Mouse (Mus musculus): ENCODE measurements around the gene Anxa10.

Gene Anxa10

GRCm38 (mm10) chr8:62123098-62123497 is at the start of gene Anxa10:
TSS of gene Anxa10 (minus strand) at chr8:62123150.
- DNase-seq = no peak

GRCm38 (mm10) chr8:62132662-62133366 is 9.9 kb upstream of the Anxa10 start:
- no peak for DNase-seq

- no peak for DNase-seq
Observed at GRCm38 (mm10) chr8:62097213-62097612, 25.7 kb downstream of the Anxa10 start.

GRCm38 (mm10) chr8:62081804-62082203 is 41.1 kb downstream of the Anxa10 start:
- no peak for DNase-seq

GRCm38 (mm10) chr8:62080195-62080802 is 42.7 kb downstream of the Anxa10 start:
- no peak for DNase-seq

- no peak for DNase-seq
Observed at GRCm38 (mm10) chr8:62068305-62068704, 54.6 kb downstream of the Anxa10 start.

- DNase-seq = no peak
Observed at GRCm38 (mm10) chr8:62060357-62060756, 62.6 kb downstream of the Anxa10 start.

GRCm38 (mm10) chr8:62046809-62047208 is 76.1 kb downstream of the Anxa10 start:
- DNase-seq = no peak

- no peak for DNase-seq
Observed at GRCm38 (mm10) chr8:62034351-62034750, 88.6 kb downstream of the Anxa10 start.

- no peak for DNase-seq
Observed at GRCm38 (mm10) chr8:62014582-62014981, 108.4 kb downstream of the Anxa10 start.

GRCm38 (mm10) chr8:62014166-62014565 is 108.8 kb downstream of the Anxa10 start:
- DNase-seq = no peak

Measured in cerebellum, adult 8-10 months (tissue).